Mouse (Mus musculus) right cerebral cortex, postnatal 25 days (tissue): Measurements from ENCODE around the gene Ppa1.
A peak's percentile ranks its signal among the peaks of the same experiment; 100 is the strongest.
"Not testable (repeated sequence)": the region's sequence is repeated elsewhere in the genome, so short reads cannot be mapped to it uniquely, and the experiment has no call there.

ENCODE experiments used
- DNase-seq: peaks from one replicate; pipeline ENCODE4 v3.0.0; 2022

The Ppa1 gene

GRCm38 (mm10) chr10:61647790-61648736, at the start of gene Ppa1:
Gene Ppa1, plus strand, starts transcription at chr10:61648552.
- DNase-seq: peak; percentile 88

DNA sequence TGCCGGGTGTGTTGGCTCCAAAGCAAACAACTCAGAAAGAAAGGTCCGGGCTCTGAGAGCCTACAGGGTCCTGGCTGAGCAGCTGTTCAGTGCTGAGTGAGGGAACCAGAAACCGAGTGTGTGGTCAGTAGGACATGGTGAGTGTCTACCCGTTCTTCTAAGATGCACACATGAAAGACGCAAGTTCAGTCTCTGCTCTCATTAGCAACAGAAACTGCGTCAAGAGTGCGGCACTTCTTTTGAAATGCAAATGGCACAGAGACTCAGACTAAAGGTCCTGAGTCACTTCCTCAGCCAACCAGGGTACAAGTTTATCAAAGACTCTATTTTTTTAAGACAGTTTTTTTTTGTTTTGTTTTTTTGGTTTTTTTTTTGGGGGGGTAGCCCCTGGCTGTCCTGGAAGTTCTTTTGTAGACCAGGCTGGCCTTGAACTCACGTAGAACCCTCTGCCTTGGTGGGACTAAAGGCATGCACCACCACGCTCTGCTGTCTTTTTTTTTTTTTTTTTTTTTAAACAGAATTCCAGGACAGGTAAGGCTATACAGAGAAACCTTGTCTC, 48.7 kb upstream of the Ppa1 start:
- DNase-seq: no peak

GRCm38 (mm10) chr10:61602283-61603033, 45.9 kb upstream of the Ppa1 start:
- DNase-seq: no peak

GRCm38 (mm10) chr10:61604376-61605065, 43.8 kb upstream of the Ppa1 start:
- DNase-seq: no peak

DNA sequence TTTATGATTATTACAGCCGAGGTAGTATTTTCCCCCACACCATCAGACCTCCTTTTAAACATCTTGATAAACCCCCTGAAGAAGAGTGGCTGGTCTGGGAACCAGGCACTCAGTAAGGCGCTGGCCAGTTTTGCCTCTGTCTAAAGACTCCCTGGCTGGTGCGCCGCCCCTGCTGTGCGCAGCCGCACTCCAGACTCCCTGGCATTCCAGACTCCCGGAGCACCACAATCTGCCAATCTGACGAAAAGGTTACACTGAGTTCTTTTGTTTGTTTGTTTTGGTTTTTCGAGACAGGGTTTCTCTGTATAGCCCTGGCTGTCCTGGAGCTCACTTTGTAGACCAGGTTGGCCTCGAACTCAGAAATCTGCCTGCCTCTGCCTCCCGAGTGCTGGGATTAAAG, 43.0 kb upstream of the Ppa1 start:
- DNase-seq: not testable (repeated sequence)

DNA sequence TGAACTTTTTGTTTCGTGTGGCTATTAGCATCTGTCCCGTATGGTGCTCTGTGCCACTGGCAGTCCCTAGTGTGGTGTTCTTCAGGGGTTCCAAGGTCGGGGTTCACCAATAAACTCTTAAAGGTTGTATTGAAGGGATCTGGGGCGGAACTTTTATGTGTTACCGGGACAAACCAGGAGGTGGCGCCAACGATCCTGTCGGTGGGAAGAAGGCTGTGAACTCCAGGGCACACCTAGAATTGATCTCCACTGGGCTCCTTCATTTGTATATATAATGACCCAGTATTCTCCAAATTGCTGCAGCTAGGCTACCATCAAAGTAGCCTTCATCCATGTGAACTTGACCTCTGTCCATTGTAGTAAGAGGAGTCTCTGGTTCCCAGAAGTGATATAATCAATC, 42.5 kb upstream of the Ppa1 start:
- DNase-seq: no peak

- no peak for DNase-seq
Measured at GRCm38 (mm10) chr10:61608233-61608632, 40.1 kb upstream of the Ppa1 start.

- DNase-seq: no peak
Measured at GRCm38 (mm10) chr10:61610650-61611235, 37.6 kb upstream of the Ppa1 start.

- no peak for DNase-seq
Measured at GRCm38 (mm10) chr10:61614311-61614710, 34.0 kb upstream of the Ppa1 start.

DNA sequence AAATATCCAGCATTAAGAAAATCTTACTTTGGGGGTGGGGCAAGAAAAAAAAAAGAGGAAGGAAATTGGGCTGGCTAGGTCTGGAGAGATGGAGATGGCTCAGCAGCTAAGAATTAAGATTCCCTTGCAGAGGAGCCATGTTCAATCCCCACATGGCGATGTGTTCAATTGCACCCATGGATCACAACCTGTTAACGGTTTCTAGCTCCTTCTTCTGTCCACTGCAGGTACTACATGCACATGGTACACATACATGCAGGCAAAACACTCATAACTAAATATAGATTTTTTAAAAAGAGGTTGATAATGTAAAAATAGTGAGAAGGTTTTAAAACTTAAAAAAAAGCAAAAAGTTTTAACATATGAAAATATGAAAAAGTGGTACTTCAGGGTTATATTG, 29.8 kb upstream of the Ppa1 start:
- no peak for DNase-seq

DNA sequence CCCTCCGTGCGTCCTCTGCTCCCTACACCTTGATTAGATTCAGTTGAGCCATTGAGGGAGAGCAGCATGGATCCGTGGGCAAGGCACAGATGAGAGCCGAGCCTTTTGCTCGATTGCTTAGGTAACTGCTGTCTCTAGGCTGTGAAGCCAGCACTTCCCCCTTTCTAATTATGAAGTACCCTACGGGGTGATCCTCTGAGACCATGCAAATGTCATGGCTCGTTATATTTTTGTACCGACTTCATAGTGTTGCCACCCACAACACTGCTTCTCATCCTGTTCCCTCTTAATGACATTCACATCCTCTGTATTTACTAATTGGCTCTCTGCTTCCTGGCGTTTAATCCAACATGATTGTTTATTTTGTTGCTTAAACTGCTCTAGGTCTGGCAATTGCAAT, 26.7 kb upstream of the Ppa1 start:
- no peak for DNase-seq

GRCm38 (mm10) chr10:61623874-61624273, 24.5 kb upstream of the Ppa1 start:
- DNase-seq: not testable (repeated sequence)

GRCm38 (mm10) chr10:61624771-61625170, 23.6 kb upstream of the Ppa1 start:
- no peak for DNase-seq

DNA sequence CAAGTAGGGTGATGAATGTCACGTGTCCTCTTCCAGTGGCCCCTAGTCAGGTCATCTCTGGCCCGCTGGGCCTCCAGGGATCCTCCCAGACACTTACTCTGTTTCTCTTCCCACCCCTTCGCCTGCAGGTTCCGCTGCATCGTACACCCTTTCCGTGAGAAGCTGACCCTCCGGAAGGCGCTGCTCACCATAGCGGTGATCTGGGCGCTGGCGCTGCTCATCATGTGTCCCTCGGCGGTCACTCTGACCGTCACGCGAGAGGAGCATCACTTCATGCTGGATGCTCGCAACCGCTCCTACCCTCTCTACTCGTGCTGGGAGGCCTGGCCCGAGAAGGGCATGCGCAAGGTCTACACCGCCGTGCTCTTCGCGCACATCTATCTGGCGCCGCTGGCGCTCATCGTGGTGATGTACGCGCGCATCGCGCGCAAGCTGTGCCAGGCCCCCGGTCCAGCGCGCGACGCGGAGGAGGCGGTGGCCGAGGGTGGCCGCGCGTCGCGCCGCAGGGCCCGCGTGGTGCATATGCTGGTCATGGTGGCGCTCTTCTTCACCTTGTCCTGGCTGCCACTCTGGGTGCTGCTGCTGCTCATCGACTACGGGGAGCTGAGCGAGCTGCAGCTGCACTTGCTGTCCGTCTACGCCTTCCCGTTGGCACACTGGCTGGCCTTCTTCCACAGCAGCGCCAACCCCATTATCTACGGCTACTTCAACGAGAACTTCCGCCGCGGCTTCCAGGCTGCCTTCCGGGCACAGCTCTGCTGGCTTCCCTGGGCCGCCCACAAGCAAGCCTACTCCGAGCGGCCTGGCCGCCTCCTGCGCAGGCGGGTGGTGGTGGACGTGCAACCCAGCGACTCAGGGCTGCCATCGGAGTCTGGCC, 22.7 kb upstream of the Ppa1 start:
- peak; percentile 19 for DNase-seq

GRCm38 (mm10) chr10:61626551-61626950, 21.8 kb upstream of the Ppa1 start:
- DNase-seq: no peak

DNA sequence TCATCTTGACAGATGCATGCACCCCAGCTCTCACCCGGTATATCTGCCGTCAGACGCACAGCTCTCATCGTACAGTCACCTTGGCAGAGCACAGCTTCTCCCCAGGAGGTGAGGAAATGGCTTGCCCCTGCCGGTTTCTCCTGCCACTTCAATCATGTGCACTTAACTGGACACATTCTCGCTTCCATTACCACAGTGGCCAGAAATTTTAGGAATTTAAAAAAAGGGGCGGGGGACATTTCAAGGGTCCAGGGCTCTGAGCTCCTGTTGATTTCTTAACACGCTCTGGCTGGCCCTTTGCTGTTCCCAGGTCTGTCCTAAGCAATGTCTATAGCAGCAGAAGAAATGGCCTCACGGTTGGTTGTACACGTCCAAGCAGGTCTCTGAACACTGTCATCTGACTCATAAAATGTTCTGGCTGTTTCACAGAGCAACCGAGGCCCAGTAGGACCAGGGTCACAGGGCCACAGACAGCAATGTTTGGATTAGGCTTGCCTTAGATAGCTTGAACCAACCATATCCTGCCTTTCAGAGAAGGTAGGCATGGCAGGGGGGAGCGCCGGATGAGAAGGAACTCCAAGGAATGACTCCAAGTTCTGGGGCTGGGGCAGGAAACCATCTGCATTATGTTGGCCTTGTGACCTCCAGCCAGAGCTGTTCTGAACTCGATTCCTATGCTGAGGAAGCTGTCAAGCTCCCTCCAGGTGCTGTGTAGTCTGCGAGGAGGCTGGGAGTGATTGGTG, 21.0 kb upstream of the Ppa1 start:
- no peak for DNase-seq

- DNase-seq: no peak
Measured at GRCm38 (mm10) chr10:61627938-61628250, 20.5 kb upstream of the Ppa1 start.

GRCm38 (mm10) chr10:61632445-61632844, 15.9 kb upstream of the Ppa1 start:
- DNase-seq: no peak

DNA sequence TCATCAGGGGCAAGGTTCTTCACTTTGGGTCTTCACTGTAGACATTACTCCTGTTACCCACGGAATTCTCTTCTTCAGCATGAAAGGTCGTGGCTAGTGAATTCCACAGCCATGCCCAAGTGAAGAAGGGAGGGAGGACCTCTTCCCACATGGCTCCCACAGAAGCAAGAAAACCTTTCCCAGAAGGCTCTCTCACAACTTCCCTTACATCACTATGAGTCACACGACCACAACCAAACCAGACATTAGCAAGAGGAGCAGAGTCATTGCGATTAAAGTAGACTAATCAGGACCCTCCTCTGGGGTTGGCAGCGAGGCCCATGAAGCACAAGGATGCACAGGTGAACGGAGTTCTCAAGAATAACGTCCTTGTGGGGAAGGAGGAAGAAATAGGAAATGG, 11.3 kb upstream of the Ppa1 start:
- no peak for DNase-seq

DNA sequence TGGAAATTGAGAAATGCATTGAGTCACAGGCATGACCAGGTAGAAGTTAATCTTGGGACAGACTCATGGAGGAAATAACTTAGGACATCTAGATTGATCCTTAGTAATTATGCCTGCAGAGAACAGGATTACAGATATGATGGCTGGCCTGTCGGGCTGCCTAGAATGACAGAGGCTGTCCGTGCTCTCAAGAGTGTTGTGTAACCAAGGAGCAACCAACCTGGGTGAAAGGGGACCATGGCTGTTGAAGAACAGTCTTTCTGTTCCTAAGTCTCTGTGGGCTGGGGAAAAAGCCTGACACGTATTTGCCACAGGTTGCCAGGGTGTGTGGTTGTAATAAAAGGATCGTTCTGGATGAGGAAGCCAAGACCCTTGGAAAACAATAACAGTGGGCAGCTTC, 8.0 kb upstream of the Ppa1 start:
- no peak for DNase-seq

GRCm38 (mm10) chr10:61646557-61646956, 1.8 kb upstream of the Ppa1 start:
- no peak for DNase-seq
